Mouse (Mus musculus): ENCODE measurements at regions not wholly inside any gene's neighbourhood (a gene's known extent, or its start where the extent isn't known, plus 50 kb on each side); places are given as distances from the start of the nearest gene placed in this dataset.

DNA sequence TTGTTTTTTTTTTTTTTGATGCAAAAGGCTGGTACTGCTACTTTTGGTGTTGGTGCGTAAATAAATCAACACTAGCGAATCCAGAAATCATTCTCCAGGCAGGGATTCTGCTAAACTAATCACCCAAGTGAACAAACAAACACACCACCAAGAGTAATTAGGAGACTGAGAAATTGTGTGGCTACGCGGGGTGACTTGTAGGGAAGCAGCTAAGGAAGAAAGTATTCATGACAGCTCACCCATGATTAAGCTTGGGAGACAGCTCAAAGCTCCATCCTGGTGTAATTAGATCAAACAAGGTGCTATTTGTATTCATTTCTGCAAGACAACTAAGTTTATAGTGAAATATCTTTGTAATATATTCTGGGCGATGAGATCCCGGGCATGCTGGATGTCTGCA is 153.7 kb upstream of the Frg1 start:
- TF ChIP-seq POLR2A (IDR thresholded peaks at IDR 0.05; ENCODE audit: control insufficient read depth, low read depth, low read length) = no peak
- no peak for TF ChIP-seq CTCF (IDR thresholded peaks at IDR 0.05; ENCODE audit: control insufficient read depth, insufficient read depth, insufficient replicate concordance, low read depth, low read length)

All from testis, adult 2 months (tissue).